In genomic region chr13:39647367-39647766, GRCm38 (mm10) we compare ENCODE assay signal across 7 mouse cellular contexts.
DNase-seq lines count a peak whose midpoint lies in the region; ATAC-seq and TF ChIP-seq lines count a peak whose summit lies in the region.

No protein-coding gene starts in this region.

- peak; percentile 11 for DNase-seq in thymus, postnatal 4 days
- no peak for DNase-seq in thymus, postnatal 10 days (ENCODE audit: low spot score in 2 of 2)
- DNase-seq in cerebellum, adult 9-11 months, result peak; percentile 67
- peak; percentile 39 to 42 for DNase-seq in frontal cortex, postnatal 14 days (ENCODE audit: low spot score in 2 of 2)
- peak; percentile 60 to 68 for DNase-seq in left cerebral cortex, adult 2 months (ENCODE audit: extremely low spot score in 1 of 2, low spot score in 2 of 2)
- DNase-seq in natural killer cell, adult 2 months (ENCODE audit: low spot score in 2 of 2), result no peak

- H3K4me2 ChIP-seq in midbrain, embryonic 15.5 days, result no peak overlapping the region

- TF ChIP-seq CTCF in left cerebral cortex, adult 2 months (IDR thresholded peaks at IDR 0.05), result peak; percentile 78

- intact Hi-C loops in left cerebral cortex, adult 2 months (cut with DNase I), result loop anchor here (1.0 to 10.0 kb wide), 3 partner anchors 463 to 1102 kb away; no protein-coding TSS in a partner anchor

- peak; percentile 85 for ATAC-seq in midbrain, embryonic 15.5 days (replicated peaks)

- peaks cover 3% of the 10 kb centered on the region; the same call in 1 of the 2 replicates for H3K27me3 ChIP-seq in midbrain, embryonic 15.5 days (replicated peaks)

- H3K9me3 ChIP-seq in midbrain, embryonic 15.5 days, result no peaks in the 10 kb centered on the region

- H3K9ac ChIP-seq in midbrain, embryonic 15.5 days, result no peak overlapping the region

- H3K36me3 ChIP-seq in midbrain, embryonic 15.5 days (replicated peaks), result no peaks in the 10 kb centered on the region

- no peak overlapping the region for H3K27ac ChIP-seq in left cerebral cortex, adult 2 months
- H3K27ac ChIP-seq in midbrain, embryonic 15.5 days, result no peak overlapping the region

- H3K4me1 ChIP-seq in midbrain, embryonic 15.5 days, result no peaks in the 10 kb centered on the region

- WGBS in midbrain, embryonic 15.5 days, result 21% methylated on average over 9 of the region's 9 CpGs

- no peak overlapping the region for H3K4me3 ChIP-seq in left cerebral cortex, adult 2 months
- H3K4me3 ChIP-seq in midbrain, embryonic 15.5 days, result no peak overlapping the region

Comparison
In these comparisons a context has a peak if more than half of its experiments do, and no peak if none do; other contexts are left out.
1. DNase-seq: peak in thymus, postnatal 4 days (single experiment), cerebellum, adult 9-11 months (single experiment), frontal cortex, postnatal 14 days (2 of 2) and left cerebral cortex, adult 2 months (2 of 2); none in thymus, postnatal 10 days (0 of 2) and natural killer cell, adult 2 months (0 of 2).